Mouse (Mus musculus): ENCODE data around the gene Pcdh9. TPM values are rescaled to one million over a fixed set of nuclear protein-coding genes. Genes with fewer than 3 reads are reported as not detected.

The Pcdh9 gene
- polyA plus RNA-seq, 1 experiment from 2014 or later, result 179 TPM

DNA sequence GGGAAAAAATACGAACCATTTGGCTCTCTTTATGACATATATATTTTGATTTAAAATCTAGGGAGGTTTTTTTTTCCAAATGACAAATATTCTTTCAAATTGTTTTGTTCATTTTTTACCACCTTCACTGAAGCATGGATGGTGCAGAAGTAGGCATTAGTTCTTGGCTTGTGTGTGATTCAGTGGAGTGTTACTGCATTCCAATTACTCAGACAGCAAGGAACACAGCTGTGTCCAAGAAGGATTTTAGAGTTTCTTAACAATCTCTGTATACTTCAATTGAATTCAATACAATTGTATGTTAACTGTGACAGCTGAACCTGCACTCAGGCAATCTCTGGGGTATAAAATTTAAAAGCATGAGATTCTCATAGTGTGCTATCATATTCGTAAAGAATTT is 127.6 kb downstream of the Pcdh9 start:
- Histone ChIP-seq H3K9me3 (no peaks in the 10 kb centered on the region), H3K27me3 (no peaks in the 10 kb centered on the region), H3K4me2 (no peak overlapping the region), H3K4me1 (replicated peaks) (no peaks in the 10 kb centered on the region), H3K4me3 (no peak overlapping the region), H3K27ac (no peak overlapping the region), H3K36me3 (no peaks in the 10 kb centered on the region), H3K9ac (no peak overlapping the region)
- no peak for ATAC-seq (ENCODE audit: low FRiP score)
- 79% methylated on average over 2 of the region's 2 CpGs for WGBS

DNA sequence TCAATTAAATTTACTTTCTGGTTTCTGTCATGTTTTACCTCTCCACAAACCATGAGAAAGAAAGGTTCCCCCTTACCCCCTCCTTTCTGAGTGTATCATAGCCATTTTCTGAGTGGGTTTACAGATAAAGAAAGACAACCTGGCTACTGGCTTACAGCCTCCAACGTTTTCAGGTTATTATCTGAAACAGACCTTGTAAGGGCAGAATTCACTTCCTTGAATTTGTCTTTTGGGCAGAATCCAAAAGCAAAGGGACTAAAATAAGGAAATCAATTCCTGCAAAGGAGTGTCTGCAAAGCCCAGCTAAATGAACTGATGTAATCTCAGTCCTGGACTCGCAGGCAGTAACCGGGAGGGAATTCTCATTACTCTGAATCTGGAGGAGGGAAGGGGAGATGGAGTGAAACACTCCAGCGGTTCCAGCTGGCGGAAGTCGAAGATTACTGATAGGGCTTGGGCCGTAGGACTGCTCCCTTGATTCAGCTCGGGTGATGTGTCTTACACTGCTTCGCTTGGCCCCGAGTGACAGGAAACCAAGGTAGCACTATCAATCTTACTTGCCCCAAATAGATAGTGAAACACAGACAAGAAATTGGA is 156.3 kb downstream of the Pcdh9 start:
- no peaks in the 10 kb centered on the region for H3K36me3 ChIP-seq
- no peak overlapping the region for H3K4me2 ChIP-seq
- no peak overlapping the region for H3K9ac ChIP-seq
- 65% methylated on average over 10 of the region's 10 CpGs for WGBS
- peak; percentile 61; the same call in 1 of the 2 replicates for ATAC-seq (ENCODE audit: low FRiP score)
- H3K4me3 ChIP-seq, result no peak overlapping the region
- H3K9me3 ChIP-seq, result no peaks in the 10 kb centered on the region
- H3K27ac ChIP-seq, result peak overlapping the region; percentile 71
- H3K27me3 ChIP-seq, result no peaks in the 10 kb centered on the region
- H3K4me1 ChIP-seq (replicated peaks), result no peaks in the 10 kb centered on the region

DNA sequence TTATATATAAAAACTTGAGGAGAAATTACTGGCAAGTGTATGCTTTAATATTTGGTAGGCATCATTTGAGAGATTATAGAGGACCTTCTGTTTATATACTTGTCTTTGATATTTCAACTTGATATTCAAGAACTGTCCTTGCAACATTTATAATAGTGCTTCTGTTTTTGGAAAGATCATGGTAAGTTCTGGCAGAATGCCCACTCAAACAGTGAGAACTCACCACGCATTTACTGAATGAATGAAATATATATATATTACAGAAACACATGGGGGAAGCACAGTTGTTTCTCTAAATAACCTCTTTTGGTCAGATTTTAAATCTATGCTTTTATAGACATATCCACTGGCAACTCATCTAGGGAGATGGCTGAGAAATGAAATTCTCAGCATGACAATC is 164.7 kb downstream of the Pcdh9 start:
- no peak for ATAC-seq (ENCODE audit: low FRiP score)
- WGBS, result 65% methylated on average over 1 of the region's 1 CpGs
- H3K27me3 ChIP-seq, result no peaks in the 10 kb centered on the region

DNA sequence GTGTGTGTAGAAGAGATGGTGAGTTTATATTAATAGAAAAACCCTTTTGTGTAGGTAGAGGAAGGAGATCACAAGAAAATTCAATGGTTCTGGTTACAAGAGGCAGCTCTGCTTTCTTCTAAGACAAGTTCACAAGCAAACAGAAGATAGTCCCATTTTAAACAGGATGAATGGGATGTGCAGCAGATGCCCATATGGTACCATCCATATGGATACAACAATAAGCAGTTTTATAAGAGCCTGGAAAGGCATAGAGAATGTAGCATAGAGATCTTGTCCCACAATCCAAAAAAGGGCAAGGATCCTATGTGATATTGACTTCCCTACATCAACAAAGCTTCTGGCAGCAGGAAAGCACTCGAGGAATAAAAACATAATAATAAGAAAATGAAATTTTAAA is 171.3 kb downstream of the Pcdh9 start:
- WGBS, result 78% methylated on average over 1 of the region's 1 CpGs
- no peak overlapping the region for H3K27ac ChIP-seq

More for the DNA sequence above, 164.7 kb downstream of the Pcdh9 start:
- no peak overlapping the region for H3K27ac ChIP-seq
- H3K9me3 ChIP-seq, result no peaks in the 10 kb centered on the region
- H3K4me3 ChIP-seq, result no peak overlapping the region
- no peaks in the 10 kb centered on the region for H3K36me3 ChIP-seq
- no peaks in the 10 kb centered on the region for H3K4me1 ChIP-seq (replicated peaks)
- no peak overlapping the region for H3K4me2 ChIP-seq
- H3K9ac ChIP-seq, result no peak overlapping the region

GRCm38 (mm10) chr14:93713250-93713935 is 177.1 kb downstream of the Pcdh9 start:
- no peak overlapping the region for H3K4me3 ChIP-seq
- H3K36me3 ChIP-seq, result no peaks in the 10 kb centered on the region
- H3K27me3 ChIP-seq, result no peaks in the 10 kb centered on the region
- WGBS, result 74% methylated on average over 12 of the region's 12 CpGs
- no peak overlapping the region for H3K4me2 ChIP-seq
- no peak overlapping the region for H3K9ac ChIP-seq
- H3K4me1 ChIP-seq (replicated peaks), result peaks cover 8% of the 10 kb centered on the region
- ATAC-seq (ENCODE audit: low FRiP score), result no peak
- H3K9me3 ChIP-seq, result no peaks in the 10 kb centered on the region
- no peak overlapping the region for H3K27ac ChIP-seq

More for the DNA sequence above, 171.3 kb downstream of the Pcdh9 start:
- Histone ChIP-seq H3K4me1 (replicated peaks) (no peaks in the 10 kb centered on the region), H3K27me3 (no peaks in the 10 kb centered on the region), H3K9ac (no peak overlapping the region), H3K9me3 (no peaks in the 10 kb centered on the region), H3K36me3 (no peaks in the 10 kb centered on the region), H3K4me2 (no peak overlapping the region), H3K4me3 (no peak overlapping the region)
- no peak for ATAC-seq (ENCODE audit: low FRiP score)

DNA sequence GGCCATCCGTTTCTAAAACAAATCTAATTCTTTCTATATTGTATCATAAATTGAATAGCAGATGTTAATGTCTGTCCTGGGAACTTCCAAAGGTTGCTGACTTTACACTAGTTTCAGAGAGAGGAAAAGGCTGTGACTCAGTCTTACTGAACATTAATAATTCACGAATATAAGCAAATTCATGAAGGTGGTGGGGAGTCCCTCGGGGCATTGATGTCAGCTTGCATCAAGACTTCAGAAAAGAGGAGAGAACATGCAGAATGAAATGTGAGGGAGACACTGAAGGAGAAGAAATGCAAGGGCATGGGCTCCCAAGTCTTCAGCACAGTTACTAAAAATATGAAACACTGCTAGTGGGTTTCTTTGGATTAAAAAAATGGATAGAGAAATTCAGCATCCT is 181.8 kb downstream of the Pcdh9 start:
- Histone ChIP-seq H3K4me1 (replicated peaks) (peaks cover 5% of the 10 kb centered on the region), H3K9ac (no peak overlapping the region), H3K36me3 (no peaks in the 10 kb centered on the region), H3K4me2 (no peak overlapping the region), H3K27me3 (no peaks in the 10 kb centered on the region), H3K4me3 (no peak overlapping the region), H3K9me3 (no peaks in the 10 kb centered on the region), H3K27ac (no peak overlapping the region)
- no peak for ATAC-seq (ENCODE audit: low FRiP score)
- WGBS, result 62% methylated on average over 3 of the region's 3 CpGs

GRCm38 (mm10) chr14:93701385-93702101 is 188.9 kb downstream of the Pcdh9 start:
- ATAC-seq (ENCODE audit: low FRiP score), result no peak
- peak overlapping the region; percentile 20 for H3K4me3 ChIP-seq
- peaks cover 9% of the 10 kb centered on the region; the same call in 1 of the 2 replicates for H3K4me1 ChIP-seq (replicated peaks)
- WGBS, result 22% methylated on average over 12 of the region's 12 CpGs
- no peak overlapping the region for H3K9ac ChIP-seq
- peak overlapping the region; percentile 27 for H3K27ac ChIP-seq
- no peaks in the 10 kb centered on the region for H3K36me3 ChIP-seq
- H3K4me2 ChIP-seq, result peak overlapping the region; percentile 42
- no peaks in the 10 kb centered on the region for H3K27me3 ChIP-seq
- no peaks in the 10 kb centered on the region for H3K9me3 ChIP-seq

DNA sequence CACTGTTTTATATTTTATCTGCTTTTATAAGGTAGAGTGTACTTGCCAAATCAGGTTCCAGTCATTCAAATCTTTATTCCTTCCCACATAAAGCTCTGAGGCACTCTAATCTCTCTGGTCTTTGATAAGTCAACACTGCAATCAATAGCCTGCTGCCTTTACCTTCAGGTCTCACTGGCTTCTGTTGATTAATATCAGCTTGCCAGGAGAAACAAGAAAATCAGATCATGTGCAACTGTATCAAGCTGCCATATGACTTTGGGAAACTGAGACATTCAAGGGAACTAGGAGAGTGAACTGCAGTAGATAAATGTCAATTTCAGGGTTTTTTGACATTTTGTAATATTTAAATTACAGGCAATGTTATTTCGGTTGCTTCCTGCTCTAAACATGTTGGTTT is 189.6 kb downstream of the Pcdh9 start:
- peak overlapping the region; percentile 20; the same call in 1 of the 2 replicates for H3K4me3 ChIP-seq
- peak overlapping the region; percentile 27 for H3K27ac ChIP-seq

DNA sequence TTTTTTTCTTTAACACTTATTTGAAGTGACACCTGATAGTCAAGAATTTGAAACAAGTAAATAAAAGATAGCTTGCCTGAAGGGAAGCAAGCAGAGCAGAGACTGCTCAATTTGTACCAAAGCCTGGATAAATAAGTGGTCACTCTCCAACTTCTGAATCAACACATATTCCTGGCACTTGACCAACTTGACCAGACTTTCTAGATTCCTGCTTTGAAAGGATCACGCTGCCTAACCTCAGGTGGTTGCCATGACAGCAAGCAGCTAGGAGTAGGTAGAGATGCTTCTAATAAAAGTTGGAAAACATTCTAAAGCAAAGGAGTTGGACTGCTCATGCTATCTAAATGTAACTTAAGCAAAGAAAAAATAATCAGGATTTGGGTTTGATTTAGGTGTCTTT is 205.8 kb downstream of the Pcdh9 start:
- Histone ChIP-seq H3K4me1 (replicated peaks) (no peaks in the 10 kb centered on the region), H3K27me3 (no peaks in the 10 kb centered on the region), H3K9me3 (peaks cover 6% of the 10 kb centered on the region), H3K4me2 (no peak overlapping the region), H3K27ac (no peak overlapping the region), H3K4me3 (no peak overlapping the region), H3K9ac (no peak overlapping the region), H3K36me3 (0 out of 2 replicates have a peak, but pooled peaks cover 2% of the 10 kb centered on the region)
- 42% methylated on average over 1 of the region's 1 CpGs for WGBS
- no peak for ATAC-seq (ENCODE audit: low FRiP score)

More for the DNA sequence above, 189.6 kb downstream of the Pcdh9 start:
- Histone ChIP-seq H3K9me3 (no peaks in the 10 kb centered on the region), H3K36me3 (no peaks in the 10 kb centered on the region), H3K9ac (no peak overlapping the region), H3K4me2 (peak overlapping the region; percentile 42), H3K27me3 (no peaks in the 10 kb centered on the region), H3K4me1 (replicated peaks) (peaks cover 9% of the 10 kb centered on the region; the same call in 1 of the 2 replicates)
- ATAC-seq (ENCODE audit: low FRiP score), result no peak
- WGBS, result 74% methylated on average over 1 of the region's 1 CpGs

DNA sequence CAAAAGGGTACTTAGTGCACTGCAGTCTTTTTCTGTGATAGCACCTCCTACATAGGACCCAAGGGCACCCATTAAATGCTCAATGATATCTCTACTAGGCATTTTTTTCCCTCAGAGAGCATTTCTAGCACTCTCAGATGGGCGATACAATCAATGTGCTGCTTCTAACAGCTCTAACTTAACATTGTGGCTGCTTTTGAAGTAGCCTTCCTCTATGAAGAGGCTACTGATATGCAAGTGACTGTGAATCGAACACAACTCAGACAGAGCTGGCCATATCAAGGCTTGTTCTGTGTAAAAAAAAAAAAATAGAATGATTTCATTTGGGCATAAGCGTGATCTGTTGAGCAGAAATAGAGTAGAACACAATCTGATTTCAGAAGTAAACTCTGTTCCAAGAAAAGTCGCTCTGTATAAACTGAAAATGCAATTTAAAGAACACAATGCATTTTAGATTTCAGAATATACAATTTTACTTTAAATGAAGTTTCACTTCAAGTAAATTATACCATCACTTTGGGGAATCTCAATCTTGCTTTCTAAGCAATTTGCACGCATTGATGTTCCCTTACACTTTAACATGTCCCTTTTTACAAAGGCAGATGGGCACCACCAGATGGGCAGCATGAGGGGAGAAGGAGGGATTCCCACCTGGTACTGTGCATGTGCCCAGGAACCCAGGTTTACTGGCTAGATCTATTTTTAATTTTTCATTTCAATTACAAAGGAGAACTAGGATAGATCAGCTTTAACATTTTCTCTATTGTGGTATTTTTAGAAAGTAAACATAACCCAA is 215.0 kb downstream of the Pcdh9 start:
- Histone ChIP-seq H3K27ac (no peak overlapping the region), H3K9me3 (peaks cover 9% of the 10 kb centered on the region), H3K4me3 (no peak overlapping the region), H3K27me3 (no peaks in the 10 kb centered on the region), H3K36me3 (0 out of 2 replicates have a peak, but pooled peaks cover 3% of the 10 kb centered on the region), H3K9ac (no peak overlapping the region), H3K4me1 (replicated peaks) (no peaks in the 10 kb centered on the region), H3K4me2 (no peak overlapping the region)
- ATAC-seq (ENCODE audit: low FRiP score), result no peak
- WGBS, result 86% methylated on average over 5 of the region's 5 CpGs

DNA sequence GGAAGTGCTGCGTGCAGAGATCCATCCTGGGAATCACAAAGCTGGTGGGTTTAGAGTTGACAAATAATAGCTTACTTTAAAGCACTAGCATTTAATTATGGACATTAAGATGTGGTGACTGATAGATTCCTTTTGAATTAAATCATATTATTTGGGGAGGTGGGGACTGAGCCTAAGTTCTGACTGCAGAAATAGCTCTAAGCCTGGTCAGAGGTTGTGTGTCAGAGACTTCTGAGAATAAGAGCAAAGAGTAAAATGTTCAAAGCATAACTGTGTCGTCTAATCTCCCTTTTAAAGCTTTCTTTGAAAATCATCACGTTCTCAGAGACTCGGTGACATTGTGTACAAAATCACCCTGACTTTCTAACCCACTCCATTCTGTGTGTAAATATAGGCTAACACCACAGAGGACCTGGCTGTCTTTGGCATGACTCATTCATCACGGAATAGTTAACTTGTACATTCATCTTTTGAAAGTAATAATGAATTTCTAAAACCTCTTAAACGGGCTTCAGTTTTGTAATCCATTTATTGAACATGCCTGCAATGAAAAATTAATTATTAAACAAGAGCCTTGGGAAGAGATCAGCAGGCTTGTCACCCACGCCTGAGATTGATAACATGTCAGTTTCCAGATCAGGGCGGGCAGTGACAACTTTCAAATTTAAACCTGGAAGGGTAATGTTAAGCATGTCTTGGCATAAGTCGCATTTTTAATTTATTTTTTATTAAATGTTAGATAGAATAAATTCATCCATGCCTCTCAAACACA is 236.3 kb downstream of the Pcdh9 start:
- H3K9me3 ChIP-seq, result no peaks in the 10 kb centered on the region
- no peak overlapping the region for H3K27ac ChIP-seq
- H3K9ac ChIP-seq, result no peak overlapping the region
- WGBS, result 66% methylated on average over 9 of the region's 9 CpGs
- no peak overlapping the region for H3K4me3 ChIP-seq
- no peak overlapping the region for H3K4me2 ChIP-seq
- no peaks in the 10 kb centered on the region for H3K36me3 ChIP-seq
- peaks cover 4% of the 10 kb centered on the region; the same call in 1 of the 2 replicates for H3K4me1 ChIP-seq (replicated peaks)
- no peaks in the 10 kb centered on the region for H3K27me3 ChIP-seq
- no peak for ATAC-seq (ENCODE audit: low FRiP score)
